Mouse (Mus musculus) left cerebral cortex, adult 18-20 months (tissue): ENCODE measurements around the gene Fcgr3. TPM values are rescaled to one million over a fixed set of nuclear protein-coding genes. Genes with fewer than 3 reads are reported as not detected.
"Not testable (repeated sequence)": the region's sequence is repeated elsewhere in the genome, so short reads cannot be mapped to it uniquely, and the experiment has no call there.

Experiments used
- DNase-seq, 2 experiments: peaks; one replicate each; pipeline ENCODE4 v3.0.0; 2021 to 2022; ENCODE audit warnings: low spot score in 2 of 2, mixed read lengths in 1 of 2
- total RNA-seq, 2 experiments: library from RNA; stranded (reverse); gene quantifications; 2 replicates each; pipeline ENCODE4 v1.2.3; 2021

Fcgr3 gene
- total RNA-seq, 2 experiments from 2014 or later, result 11.1 to 13.2 TPM

- not testable (repeated sequence) for DNase-seq
Observed at GRCm38 (mm10) chr1:171088237-171088869, 23.6 kb upstream of the Fcgr3 start.

- DNase-seq, result no peak
Observed at GRCm38 (mm10) chr1:171085718-171086117, 21.0 kb upstream of the Fcgr3 start.

GRCm38 (mm10) chr1:171081512-171082231 lies 16.9 kb upstream of the Fcgr3 start:
- DNase-seq, result not testable (repeated sequence)

- not testable (repeated sequence) for DNase-seq
Observed at GRCm38 (mm10) chr1:171079825-171080224, 15.1 kb upstream of the Fcgr3 start.

- not testable (repeated sequence) for DNase-seq
Observed at GRCm38 (mm10) chr1:171079345-171079744, 14.6 kb upstream of the Fcgr3 start.

GRCm38 (mm10) chr1:171078419-171078818 lies 13.7 kb upstream of the Fcgr3 start:
- not testable (repeated sequence) for DNase-seq

- peak in 1 of 2 experiments; percentile 41 for DNase-seq
Observed at GRCm38 (mm10) chr1:171077955-171078354, 13.2 kb upstream of the Fcgr3 start.

GRCm38 (mm10) chr1:171077192-171077591 lies 12.5 kb upstream of the Fcgr3 start:
- DNase-seq, result not testable (repeated sequence)

GRCm38 (mm10) chr1:171076176-171076575 lies 11.4 kb upstream of the Fcgr3 start:
- not testable (repeated sequence) for DNase-seq

- DNase-seq, result peak in 1 of 2 experiments; percentile 37
Observed at GRCm38 (mm10) chr1:171074283-171074682, 9.5 kb upstream of the Fcgr3 start.

GRCm38 (mm10) chr1:171072217-171072616 lies 7.5 kb upstream of the Fcgr3 start:
- not testable (repeated sequence) for DNase-seq

- not testable (repeated sequence) for DNase-seq
Observed at GRCm38 (mm10) chr1:171071726-171072125, 7.0 kb upstream of the Fcgr3 start.

- not testable (repeated sequence) for DNase-seq
Observed at GRCm38 (mm10) chr1:171070879-171071278, 6.1 kb upstream of the Fcgr3 start.

GRCm38 (mm10) chr1:171069508-171069907 lies 4.8 kb upstream of the Fcgr3 start:
- DNase-seq, result peak in 1 of 2 experiments; percentile 18

- not testable (repeated sequence) for DNase-seq
Observed at GRCm38 (mm10) chr1:171067928-171068327, 3.2 kb upstream of the Fcgr3 start.

- DNase-seq, result not testable (repeated sequence)
Observed at GRCm38 (mm10) chr1:171066583-171066982, 1.8 kb upstream of the Fcgr3 start.

- peak; percentile 36 to 63 for DNase-seq
Observed at GRCm38 (mm10) chr1:171065768-171066167, 1.0 kb upstream of the Fcgr3 start.

GRCm38 (mm10) chr1:171065243-171065587 lies 480 bp upstream of the Fcgr3 start:
- peak; percentile 19 to 28 for DNase-seq

GRCm38 (mm10) chr1:171063569-171064490 lies 905 bp downstream of the Fcgr3 start:
- peak; percentile 19 to 51 for DNase-seq

- no peak for DNase-seq
Observed at GRCm38 (mm10) chr1:171061566-171061965, 3.2 kb downstream of the Fcgr3 start.

- DNase-seq, result no peak
Observed at GRCm38 (mm10) chr1:171060392-171060791, 4.3 kb downstream of the Fcgr3 start.
